Mouse (Mus musculus) heart, adult 2 months (tissue): ENCODE results near the gene Akap11.

Source experiments
- CTCF ChIP-seq: fragments of 200-600 bp; IDR thresholded peaks from 2 replicates; pipeline ENCODE4 v1.8.1; 2022; ENCODE audit warnings: antibody characterized with exemption, mild to moderate bottlenecking, moderate library complexity
- POLR2A ChIP-seq: fragments of 200-500 bp; IDR thresholded peaks from 2 replicates; pipeline ENCODE4 v1.6.1; 2011; ENCODE audit warnings: mild to moderate bottlenecking, low read depth, low read length, control low read depth; ENCODE audit not compliant: insufficient read depth

DNA sequence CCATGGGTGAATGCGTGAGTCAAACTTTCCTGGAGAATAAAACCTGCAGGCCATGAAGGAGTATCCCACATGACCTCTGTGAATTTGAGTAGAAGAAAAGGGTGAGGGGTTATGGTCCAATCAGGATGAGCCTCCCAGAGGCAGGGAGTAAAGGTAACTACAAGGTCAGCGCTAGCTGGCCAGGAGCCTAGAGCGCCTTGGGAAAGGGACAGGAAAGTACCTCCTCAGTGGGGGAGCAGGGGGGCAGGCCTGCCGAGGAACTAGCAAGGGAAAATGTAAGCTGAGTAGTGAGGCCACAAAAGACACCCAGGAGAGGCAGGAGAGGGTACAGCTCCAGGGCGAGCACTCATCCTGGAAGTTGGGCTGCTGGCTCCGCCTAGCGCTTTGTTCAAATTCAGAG, 67.6 kb downstream of the Akap11 start:
- TF ChIP-seq CTCF: no peak
- TF ChIP-seq POLR2A: no peak
